Mouse (Mus musculus) embryonic facial prominence, embryonic 10.5 days (tissue): ENCODE measurements around the gene Apobec2. TPM values are rescaled to one million over a fixed set of nuclear protein-coding genes. Genes with fewer than 3 reads are reported as not detected.
A peak's percentile ranks its signal among the peaks of the same experiment; 100 is the strongest.

Source experiments
- DNase-seq: peaks from one replicate; pipeline ENCODE4 v3.0.0-alpha.2; 2017; ENCODE audit warnings: low spot score
- H3K27ac ChIP-seq: fragments of 300-500 bp; sonication (generic); replicated peaks from 2 replicates; pipeline ENCODE4 v1.5.1; 2016; ENCODE audit warnings: mild to moderate bottlenecking
- H3K27me3 ChIP-seq: fragments of 300-500 bp; sonication (generic); replicated peaks from 2 replicates; pipeline ENCODE4 v1.6.1; 2016; ENCODE audit warnings: low read depth, mild to moderate bottlenecking; ENCODE audit not compliant: poor library complexity, severe bottlenecking
- H3K36me3 ChIP-seq: fragments of 300-500 bp; sonication (generic); replicated peaks from 2 replicates; pipeline ENCODE4 v1.6.1; 2016; ENCODE audit warnings: mild to moderate bottlenecking, moderate library complexity
- H3K4me1 ChIP-seq: fragments of 300-500 bp; sonication (generic); 2 replicates; pipeline ENCODE4 v1.6.1; 2016
- H3K4me3 ChIP-seq: fragments of 300-500 bp; sonication (generic); 2 replicates; pipeline ENCODE4 v1.5.1; 2016; ENCODE audit warnings: mild to moderate bottlenecking, moderate library complexity
- H3K9me3 ChIP-seq: fragments of 300-500 bp; sonication (generic); 2 replicates; pipeline ENCODE4 v1.6.1; 2016; ENCODE audit warnings: mild to moderate bottlenecking
- WGBS: fragments of 180-500 bp; shearing (Covaris S2); methylation state at CpG from one replicate; pipeline ENCODE4 v1.1.7; 2016; 5-methylcytosine and 5-hydroxymethylcytosine counted together
- polyA plus RNA-seq: library from polyadenylated mRNA; unstranded; fragments of >200 nt; fragmentation: Nextera tagmentation; extraction: Ambion mirVana; gene quantifications from 2 replicates; pipeline ENCODE4 v1.2.1, GENCODE M21; 2016

Apobec2 gene
- polyA plus RNA-seq, 1 experiment from 2014 or later: 0.61 TPM

GRCm38 (mm10) chr17:48454190-48454589, 21.5 kb upstream of the Apobec2 start:
- no peak for DNase-seq
- Histone ChIP-seq H3K4me1 (peaks cover 18% of the 10 kb centered on the region; the same call in 1 of the 2 replicates), H3K9me3 (no peaks in the 10 kb centered on the region), H3K36me3 (no peaks in the 10 kb centered on the region), H3K27ac (0 out of 2 replicates have a peak overlapping the region, but pooled peaks have one; percentile 4), H3K27me3 (no peaks in the 10 kb centered on the region), H3K4me3 (no peak overlapping the region)
- 52% methylated on average over 7 of the region's 7 CpGs for WGBS

DNA sequence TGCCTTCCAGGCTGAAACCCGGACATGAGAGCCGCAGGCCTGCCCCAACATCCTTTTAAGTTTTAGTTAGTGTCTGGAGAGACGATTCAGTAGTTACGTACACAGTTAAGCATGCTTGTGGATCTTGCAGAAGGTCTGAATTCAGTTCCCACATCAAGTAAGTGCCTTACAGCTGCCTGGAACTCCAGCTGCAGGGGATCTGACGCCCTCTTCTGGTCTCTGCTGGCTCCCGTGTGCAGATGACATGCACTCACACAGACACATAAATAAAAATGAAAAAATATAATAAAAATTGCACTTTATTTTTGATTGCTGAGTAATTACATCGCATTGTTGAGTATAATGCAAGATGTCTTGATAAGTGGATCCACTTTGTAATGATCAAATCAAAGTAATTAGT, 20.8 kb upstream of the Apobec2 start:
- Histone ChIP-seq H3K27me3 (no peaks in the 10 kb centered on the region), H3K27ac (no peak overlapping the region), H3K36me3 (no peaks in the 10 kb centered on the region), H3K9me3 (no peaks in the 10 kb centered on the region), H3K4me3 (no peak overlapping the region), H3K4me1 (peaks cover 18% of the 10 kb centered on the region; the same call in 1 of the 2 replicates)
- DNase-seq: no peak
- 72% methylated on average over 7 of the region's 7 CpGs for WGBS

DNA sequence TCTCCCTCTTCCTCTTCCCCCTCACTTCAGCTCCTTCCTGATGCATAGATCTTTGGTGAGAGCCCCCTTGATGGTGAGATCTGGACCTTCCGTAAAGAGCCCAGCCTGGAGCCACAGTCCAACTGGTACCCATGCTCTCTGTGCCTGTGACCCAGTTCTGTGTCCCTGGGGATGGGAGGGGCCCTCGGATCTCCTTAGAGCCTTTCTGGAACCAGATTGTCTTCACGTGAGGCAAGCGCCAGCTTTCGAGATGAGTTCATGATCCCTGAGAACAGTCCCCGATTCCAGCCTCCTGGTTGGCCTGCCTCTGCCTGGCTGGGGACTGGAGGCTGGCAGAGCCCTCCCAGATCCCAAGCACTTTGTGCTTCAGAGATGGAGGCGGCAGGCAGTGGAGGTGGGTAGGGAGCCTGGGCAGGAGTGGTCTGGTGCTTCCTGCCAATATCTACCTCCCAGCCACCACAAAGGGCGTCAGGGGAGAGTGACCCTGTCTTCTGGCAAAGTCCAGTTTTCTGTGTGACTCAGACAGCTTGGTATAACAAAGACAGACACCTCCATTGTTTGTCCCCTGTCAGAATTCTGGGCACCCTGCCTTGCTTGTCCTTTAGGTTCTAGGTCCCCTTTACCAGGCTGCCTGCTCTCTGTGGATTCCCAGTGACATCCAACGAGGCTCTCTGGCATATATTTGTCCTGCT, 19.2 kb upstream of the Apobec2 start:
- no peaks in the 10 kb centered on the region for H3K36me3 ChIP-seq
- no peaks in the 10 kb centered on the region for H3K27me3 ChIP-seq
- 75% methylated on average over 9 of the region's 9 CpGs for WGBS
- DNase-seq: no peak
- peaks cover 18% of the 10 kb centered on the region; the same call in 1 of the 2 replicates for H3K4me1 ChIP-seq
- H3K27ac ChIP-seq: peak overlapping the region; percentile 30; the same call in 1 of the 2 replicates
- H3K9me3 ChIP-seq: no peaks in the 10 kb centered on the region
- no peak overlapping the region for H3K4me3 ChIP-seq

DNA sequence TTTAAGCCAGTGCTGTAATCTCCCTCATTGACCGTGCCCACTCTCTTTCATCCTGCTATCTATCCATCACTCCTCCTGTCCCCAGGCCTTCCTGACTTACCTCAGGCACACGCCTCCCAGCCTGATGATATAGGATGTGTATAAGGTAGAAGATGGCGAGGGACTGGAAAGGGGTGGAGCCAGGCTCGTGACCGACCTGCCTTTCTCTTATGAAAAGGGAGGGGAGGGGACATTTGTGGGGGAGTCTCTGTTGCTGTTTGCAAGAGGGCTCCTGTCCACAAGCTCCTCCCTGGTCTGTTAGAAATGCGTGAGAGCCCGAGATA, 18.6 kb upstream of the Apobec2 start, which contains the start of gene Tspo2:
TSS of gene Tspo2 (minus strand) at position 170 of the 323 bp plus-strand sequence.
- Histone ChIP-seq H3K27ac (peak within 1 kb of the TSS; percentile 30; the same call in 1 of the 2 replicates), H3K36me3 (no peaks in the 10 kb centered on the region), H3K9me3 (no peaks in the 10 kb centered on the region), H3K4me1 (peaks cover 18% of the 10 kb centered on the region; the same call in 1 of the 2 replicates), H3K4me3 (no peak within 1 kb of the TSS), H3K27me3 (no peaks in the 10 kb centered on the region)
- DNase-seq: no peak
- WGBS: 70% methylated on average over 7 of the region's 7 CpGs

GRCm38 (mm10) chr17:48450666-48451352, 18.1 kb upstream of the Apobec2 start:
- no peak for DNase-seq
- H3K36me3 ChIP-seq: no peaks in the 10 kb centered on the region
- H3K4me3 ChIP-seq: no peak overlapping the region
- no peak overlapping the region for H3K27ac ChIP-seq
- peaks cover 18% of the 10 kb centered on the region; the same call in 1 of the 2 replicates for H3K4me1 ChIP-seq
- H3K9me3 ChIP-seq: no peaks in the 10 kb centered on the region
- 87% methylated on average over 13 of the region's 13 CpGs for WGBS
- no peaks in the 10 kb centered on the region for H3K27me3 ChIP-seq

DNA sequence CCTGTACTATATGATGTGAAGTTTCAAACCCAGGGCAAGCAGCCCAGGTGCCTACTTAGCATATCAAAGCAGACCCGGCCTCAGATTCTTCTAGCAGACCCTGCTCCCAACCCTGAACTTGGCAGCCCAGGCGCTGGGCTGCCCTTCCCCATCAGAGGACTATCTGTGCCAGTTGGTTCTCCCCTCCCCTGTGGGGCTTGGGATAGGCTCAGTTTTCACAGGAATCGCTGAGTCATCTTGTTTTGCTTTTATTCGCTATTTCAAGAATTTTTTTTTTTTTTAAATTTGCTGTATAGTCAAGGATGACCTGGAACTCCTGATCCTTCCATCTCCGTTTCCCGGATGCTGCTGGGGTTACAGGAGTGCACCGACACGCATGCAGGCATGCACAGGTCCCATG, 14.9 kb upstream of the Apobec2 start:
- H3K36me3 ChIP-seq: no peaks in the 10 kb centered on the region
- no peaks in the 10 kb centered on the region for H3K9me3 ChIP-seq
- H3K4me1 ChIP-seq: peaks cover 9% of the 10 kb centered on the region; the same call in 1 of the 2 replicates
- H3K27ac ChIP-seq: no peak overlapping the region
- no peaks in the 10 kb centered on the region for H3K27me3 ChIP-seq
- no peak for DNase-seq
- WGBS: 81% methylated on average over 8 of the region's 8 CpGs
- no peak overlapping the region for H3K4me3 ChIP-seq

- Histone ChIP-seq H3K4me1 (no peaks in the 10 kb centered on the region), H3K27me3 (no peaks in the 10 kb centered on the region), H3K36me3 (no peaks in the 10 kb centered on the region), H3K27ac (no peak overlapping the region), H3K9me3 (no peaks in the 10 kb centered on the region), H3K4me3 (no peak overlapping the region)
- WGBS: 58% methylated on average over 16 of the region's 16 CpGs
- DNase-seq: no peak
Measured at GRCm38 (mm10) chr17:48443542-48444145, 10.9 kb upstream of the Apobec2 start.

GRCm38 (mm10) chr17:48442745-48443457, 10.2 kb upstream of the Apobec2 start:
- WGBS: 82% methylated on average over 7 of the region's 7 CpGs
- H3K36me3 ChIP-seq: no peaks in the 10 kb centered on the region
- H3K4me1 ChIP-seq: peaks cover 3% of the 10 kb centered on the region
- H3K27me3 ChIP-seq: no peaks in the 10 kb centered on the region
- no peak overlapping the region for H3K27ac ChIP-seq
- no peak overlapping the region for H3K4me3 ChIP-seq
- no peaks in the 10 kb centered on the region for H3K9me3 ChIP-seq
- DNase-seq: no peak

DNA sequence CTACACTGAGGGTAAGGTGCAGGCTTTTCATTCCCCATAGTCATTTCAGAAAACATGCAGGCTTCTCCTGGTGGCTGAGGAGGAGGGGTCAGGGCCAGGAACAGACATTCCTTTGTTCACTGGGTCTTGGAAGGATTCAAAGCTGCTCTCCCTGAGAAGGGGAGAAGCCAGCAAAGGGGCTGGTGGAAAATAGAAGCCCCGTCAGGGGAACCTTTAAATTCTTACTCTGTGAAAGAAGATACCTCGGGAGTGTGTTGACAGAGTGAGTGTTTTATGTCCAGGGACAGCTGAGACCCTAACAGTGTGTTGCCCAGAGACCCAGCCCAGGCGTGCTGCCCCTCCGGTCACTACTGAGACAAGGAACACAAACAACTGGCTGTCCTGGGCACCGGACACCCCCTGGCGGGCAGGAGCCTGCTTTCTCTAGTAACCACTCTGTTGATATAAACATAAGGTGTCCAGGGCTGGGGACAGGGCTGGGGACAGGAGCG, 4.7 kb upstream of the Apobec2 start:
- Histone ChIP-seq H3K36me3 (no peaks in the 10 kb centered on the region), H3K4me3 (no peak overlapping the region), H3K27ac (peak overlapping the region; percentile 84), H3K27me3 (no peaks in the 10 kb centered on the region), H3K4me1 (peaks cover 31% of the 10 kb centered on the region), H3K9me3 (no peaks in the 10 kb centered on the region)
- WGBS: 16% methylated on average over 7 of the region's 7 CpGs
- DNase-seq: peak; percentile 75

- H3K27me3 ChIP-seq: no peaks in the 10 kb centered on the region
- peak overlapping the region; percentile 8; the same call in 1 of the 2 replicates for H3K27ac ChIP-seq
- no peaks in the 10 kb centered on the region for H3K9me3 ChIP-seq
- no peak for DNase-seq
- 75% methylated on average over 1 of the region's 1 CpGs for WGBS
- no peaks in the 10 kb centered on the region for H3K36me3 ChIP-seq
- H3K4me3 ChIP-seq: no peak overlapping the region
- H3K4me1 ChIP-seq: peaks cover 34% of the 10 kb centered on the region
Measured at GRCm38 (mm10) chr17:48436487-48436886, 3.8 kb upstream of the Apobec2 start.

DNA sequence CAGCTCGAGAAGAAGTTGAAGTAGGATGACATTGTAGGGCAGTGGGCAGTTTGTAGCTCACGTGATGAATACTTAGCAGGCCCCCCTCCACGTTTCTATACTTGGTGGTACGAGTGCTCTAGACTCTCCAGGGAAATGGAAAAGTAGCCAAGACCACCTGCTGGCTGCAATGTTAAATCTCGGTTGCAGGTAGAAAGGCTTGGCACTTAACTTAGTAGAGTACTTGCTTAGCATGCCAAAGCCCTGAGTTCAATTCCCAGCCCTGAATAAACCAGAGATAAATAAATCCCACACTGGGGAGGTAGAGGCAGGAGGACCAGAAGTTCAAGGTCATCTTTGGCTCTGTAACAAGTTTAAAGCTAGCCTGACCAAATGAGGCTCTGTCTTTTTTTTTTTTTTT, 1.7 kb upstream of the Apobec2 start:
- DNase-seq: no peak
- H3K4me3 ChIP-seq: no peak overlapping the region
- no peaks in the 10 kb centered on the region for H3K27me3 ChIP-seq
- 86% methylated on average over 5 of the region's 5 CpGs for WGBS
- no peak overlapping the region for H3K27ac ChIP-seq
- no peaks in the 10 kb centered on the region for H3K36me3 ChIP-seq
- H3K4me1 ChIP-seq: peaks cover 52% of the 10 kb centered on the region
- H3K9me3 ChIP-seq: no peaks in the 10 kb centered on the region

DNA sequence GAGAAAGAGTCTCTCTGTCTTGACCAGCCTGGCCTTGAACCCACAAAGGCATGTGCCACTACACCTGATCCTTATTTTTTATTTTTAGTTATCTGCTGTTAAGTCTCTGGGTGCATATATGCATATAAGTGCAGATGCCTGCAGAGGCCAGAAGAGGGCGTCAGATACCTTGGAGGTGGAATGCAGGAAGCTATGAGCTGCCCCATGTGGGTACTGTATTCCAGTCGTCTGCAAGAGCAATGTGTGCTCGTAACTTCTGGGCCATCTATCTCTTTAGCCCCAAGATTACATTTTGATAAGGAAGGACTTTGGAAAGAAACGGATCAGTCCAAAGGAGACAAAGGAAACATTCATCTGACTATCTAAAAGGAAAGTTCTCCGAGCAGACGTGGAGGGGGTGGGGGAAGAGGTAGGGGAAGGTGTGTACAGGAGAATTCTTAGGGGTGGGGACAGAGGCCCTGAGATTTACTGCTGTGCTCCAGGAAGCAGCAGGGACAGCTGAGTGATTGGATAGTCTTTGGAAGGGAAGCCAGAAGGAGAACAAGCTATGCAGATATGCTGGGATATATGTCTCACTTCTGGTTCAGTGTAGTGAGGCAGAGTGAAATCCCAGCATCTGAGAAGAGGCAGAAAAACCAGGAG, 1.1 kb upstream of the Apobec2 start:
- Histone ChIP-seq H3K9me3 (no peaks in the 10 kb centered on the region), H3K4me1 (peaks cover 56% of the 10 kb centered on the region), H3K36me3 (no peaks in the 10 kb centered on the region), H3K27me3 (no peaks in the 10 kb centered on the region), H3K27ac (no peak overlapping the region), H3K4me3 (no peak overlapping the region)
- 65% methylated on average over 6 of the region's 6 CpGs for WGBS
- DNase-seq: no peak
